Mouse (Mus musculus): ENCODE measurements around the gene Aif1. TPM values are rescaled to one million over a fixed set of nuclear protein-coding genes. Genes with fewer than 3 reads are reported as not detected.

Gene Aif1
- total RNA-seq, 2 experiments from 2014 or later, result 10.6 to 12.3 TPM

DNA sequence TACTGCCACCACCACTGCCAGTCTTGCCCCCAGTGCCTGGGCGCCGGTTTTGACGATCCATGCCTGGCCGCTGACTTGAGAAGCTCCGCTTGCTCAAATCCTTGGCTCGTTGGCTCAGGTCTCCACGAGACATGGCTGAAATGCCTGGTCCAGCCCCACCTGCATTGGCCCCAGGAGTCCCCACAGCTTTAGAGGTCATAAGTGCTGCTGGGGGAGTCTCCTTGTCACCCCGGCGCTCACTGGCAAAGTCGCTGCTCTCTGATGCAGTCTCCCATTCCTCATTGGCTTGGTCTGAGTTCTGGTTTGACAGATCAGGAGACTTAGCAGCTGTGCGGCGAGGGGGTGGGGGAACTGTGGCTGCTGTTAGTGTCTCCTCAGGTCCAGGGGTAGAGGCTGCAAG, 20.4 kb downstream of the Aif1 start:
- intact Hi-C loops (cut with DNase I), result loop anchor here (2.0 kb wide), 1 partner anchor 15 kb away; no protein-coding TSS in a partner anchor
- no peak for DNase-seq (ENCODE audit: low spot score in 2 of 2)

- intact Hi-C loops (cut with DNase I), result loop anchor here (2.0 kb wide), 1 partner anchor 14 kb away; no protein-coding TSS in a partner anchor
These were observed 21.3 kb downstream of the Aif1 start for GRCm38 (mm10) chr17:35154616-35155015.

DNA sequence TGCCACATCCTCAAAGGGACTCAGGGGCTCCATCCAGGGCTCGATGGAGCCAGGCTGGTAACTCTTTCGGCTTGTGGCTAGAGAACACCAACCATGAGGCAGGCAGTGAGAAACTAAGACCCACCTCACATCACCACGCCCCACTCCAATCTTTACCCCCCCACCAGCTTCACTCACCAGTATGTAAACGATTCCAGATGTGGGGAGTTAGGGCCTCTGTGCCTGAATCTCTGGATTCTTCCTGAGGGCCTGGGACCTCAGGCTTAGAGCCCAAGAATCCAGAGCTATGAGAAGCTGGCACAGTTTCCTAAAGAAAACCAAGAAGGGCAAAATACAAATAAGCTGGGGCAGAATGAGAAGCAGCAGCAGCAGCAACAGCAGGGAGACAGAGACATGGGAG, 21.9 kb downstream of the Aif1 start:
- intact Hi-C loops (cut with DNase I), result loop anchor here (2.0 kb wide), 1 partner anchor 13 kb away; no protein-coding TSS in a partner anchor
- DNase-seq (ENCODE audit: low spot score in 2 of 2), result no peak

More at GRCm38 (mm10) chr17:35154616-35155015, 21.3 kb downstream of the Aif1 start:
- DNase-seq (ENCODE audit: low spot score in 2 of 2), result no peak

DNA sequence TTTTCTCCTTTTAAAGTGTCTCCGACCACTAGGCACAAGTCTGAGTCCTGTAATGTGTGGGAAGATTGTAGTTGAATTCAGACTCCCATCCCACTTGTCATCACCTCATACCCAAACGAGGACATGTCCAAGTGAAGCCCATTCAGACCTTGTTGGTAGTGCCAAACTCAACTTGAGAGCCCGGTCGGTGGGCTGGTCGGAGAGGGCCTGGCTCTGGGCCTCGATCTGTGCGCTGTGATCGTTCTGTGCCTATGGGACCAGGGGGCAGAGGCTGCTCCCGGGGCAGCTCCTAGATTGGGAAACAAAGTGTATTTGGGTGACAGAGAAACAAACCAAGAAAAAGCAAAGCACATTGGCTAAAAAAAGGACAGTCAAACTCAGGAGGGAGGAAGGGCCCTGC, 22.8 kb downstream of the Aif1 start:
- DNase-seq (ENCODE audit: low spot score in 2 of 2), result no peak
- intact Hi-C loops (cut with DNase I), result no loop called here

- intact Hi-C loops (cut with DNase I), result no loop called here
- DNase-seq (ENCODE audit: low spot score in 2 of 2), result no peak
These were observed 23.7 kb downstream of the Aif1 start for GRCm38 (mm10) chr17:35152121-35152520.

GRCm38 (mm10) chr17:35147922-35148639, 27.8 kb downstream of the Aif1 start:
- no peak for DNase-seq (ENCODE audit: low spot score in 2 of 2)
- intact Hi-C loops (cut with DNase I), result no loop called here

- DNase-seq (ENCODE audit: low spot score in 2 of 2), result no peak
- intact Hi-C loops (cut with DNase I), result no loop called here
These were observed 28.5 kb downstream of the Aif1 start for GRCm38 (mm10) chr17:35147348-35147747.

- intact Hi-C loops (cut with DNase I), result no loop called here
These were observed 29.7 kb downstream of the Aif1 start for GRCm38 (mm10) chr17:35146139-35146538.

DNA sequence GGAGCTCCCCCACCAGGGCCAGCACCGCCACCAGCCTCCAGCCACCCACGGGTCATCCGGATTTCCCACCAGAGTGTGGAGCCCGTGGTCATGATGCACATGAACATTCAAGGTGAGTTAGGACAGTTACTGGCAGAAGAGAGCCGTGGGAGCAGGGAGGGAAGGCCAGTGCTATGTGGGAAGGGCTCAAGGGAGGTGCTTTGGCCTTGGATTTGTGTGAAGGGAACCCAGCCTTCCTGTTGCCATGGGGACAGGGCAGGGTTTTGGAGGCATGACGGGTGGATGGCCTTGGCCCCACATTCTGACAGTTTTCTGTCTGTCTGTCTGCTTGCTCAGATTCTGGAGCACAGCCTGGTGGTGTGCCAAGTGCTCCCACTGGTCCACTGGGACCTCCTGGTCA, 33.9 kb downstream of the Aif1 start:
- intact Hi-C loops (cut with DNase I), result loop anchor here (2.0 kb wide), 1 partner anchor 13 kb away; no protein-coding TSS in a partner anchor
- DNase-seq (ENCODE audit: low spot score in 2 of 2), result no peak

More at GRCm38 (mm10) chr17:35146139-35146538, 29.7 kb downstream of the Aif1 start:
- no peak for DNase-seq (ENCODE audit: low spot score in 2 of 2)

DNA sequence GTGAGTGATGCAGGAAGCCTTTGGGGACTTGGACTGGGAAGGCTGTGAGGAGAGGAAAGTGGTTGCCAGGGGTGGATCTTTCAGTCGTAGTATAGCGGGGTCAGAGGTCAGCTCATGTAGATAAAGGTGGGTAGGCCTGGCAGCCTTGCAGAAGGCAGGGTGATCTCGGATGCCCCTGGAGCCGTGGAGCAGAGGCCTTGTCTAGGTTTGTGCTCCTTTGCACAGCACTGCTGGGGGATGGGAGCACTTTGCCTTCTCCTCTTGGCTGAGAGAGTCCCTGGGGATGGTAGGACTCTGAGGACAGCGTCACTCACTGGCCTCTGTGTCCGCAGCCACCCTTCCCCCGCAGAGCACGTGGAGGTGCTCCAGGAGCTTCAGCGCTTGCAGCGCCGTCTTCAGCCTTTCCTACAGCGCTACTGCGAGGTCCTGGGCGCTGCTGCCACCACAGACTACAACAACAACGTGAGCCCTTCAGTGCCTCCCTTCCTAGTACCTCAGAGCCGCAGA, 35.3 kb downstream of the Aif1 start:
- intact Hi-C loops (cut with DNase I), result loop anchor here (2.0 kb wide), 1 partner anchor 14 kb away; no protein-coding TSS in a partner anchor
- DNase-seq (ENCODE audit: low spot score in 2 of 2), result no peak

DNA sequence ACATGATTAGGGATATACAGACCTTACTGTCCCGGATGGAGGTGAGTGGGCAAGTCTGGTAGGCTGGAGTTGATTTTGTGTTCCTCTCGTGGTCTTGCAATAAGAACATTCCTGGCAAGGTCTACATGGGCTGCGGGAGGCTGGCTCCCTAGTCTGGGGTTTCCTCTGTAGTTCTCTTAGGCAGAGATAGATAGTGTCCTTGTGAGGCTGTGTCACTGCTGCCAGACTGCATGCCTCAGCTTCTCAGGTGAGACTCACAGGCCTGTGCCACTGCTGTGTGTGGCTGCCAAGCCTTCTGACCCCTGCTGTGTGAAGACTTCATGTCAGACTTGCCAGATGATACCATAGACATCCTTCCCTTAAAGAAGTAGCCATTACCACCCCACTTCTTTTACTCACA, 36.6 kb downstream of the Aif1 start:
- intact Hi-C loops (cut with DNase I), result no loop called here

DNA sequence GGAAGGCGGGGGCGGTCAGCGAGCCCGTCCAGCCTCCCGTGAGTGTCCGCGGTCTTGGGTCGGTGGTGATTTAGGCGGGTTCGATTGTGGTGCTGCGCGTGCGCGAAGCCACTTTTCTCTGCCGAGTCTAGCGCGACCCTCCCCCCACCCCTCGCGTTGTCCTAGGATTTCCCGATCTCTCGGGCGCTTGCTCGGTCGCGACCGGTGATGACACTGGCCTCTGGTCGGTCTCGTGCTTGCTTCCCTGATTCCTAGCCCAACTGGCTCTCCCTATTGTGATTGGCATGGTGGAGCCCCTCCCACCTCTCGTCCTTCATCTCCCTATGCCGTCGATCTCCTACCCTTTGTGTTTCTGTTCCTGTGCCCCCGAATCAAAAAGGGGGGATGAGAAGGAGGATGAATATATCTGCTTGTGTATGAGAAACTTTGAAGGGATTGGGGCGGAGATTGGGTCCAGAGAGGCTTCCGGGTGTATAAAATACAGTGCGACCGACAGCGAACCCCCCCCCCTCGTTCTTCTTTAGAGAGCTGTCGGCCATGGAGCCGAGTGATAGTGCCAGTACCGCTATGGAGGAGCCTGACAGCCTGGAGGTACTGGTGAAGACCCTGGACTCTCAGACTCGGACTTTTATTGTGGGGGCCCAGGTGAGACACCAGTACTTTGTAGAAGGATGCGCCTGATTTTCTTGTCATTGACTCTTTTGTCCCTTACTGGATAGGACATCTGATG, 40.1 kb downstream of the Aif1 start:
- DNase-seq (ENCODE audit: low spot score in 2 of 2), result peak in 1 of 2 experiments; percentile 89
- intact Hi-C loops (cut with DNase I), result no loop called here

More for the DNA sequence above, 36.6 kb downstream of the Aif1 start:
- no peak for DNase-seq (ENCODE audit: low spot score in 2 of 2)

DNA sequence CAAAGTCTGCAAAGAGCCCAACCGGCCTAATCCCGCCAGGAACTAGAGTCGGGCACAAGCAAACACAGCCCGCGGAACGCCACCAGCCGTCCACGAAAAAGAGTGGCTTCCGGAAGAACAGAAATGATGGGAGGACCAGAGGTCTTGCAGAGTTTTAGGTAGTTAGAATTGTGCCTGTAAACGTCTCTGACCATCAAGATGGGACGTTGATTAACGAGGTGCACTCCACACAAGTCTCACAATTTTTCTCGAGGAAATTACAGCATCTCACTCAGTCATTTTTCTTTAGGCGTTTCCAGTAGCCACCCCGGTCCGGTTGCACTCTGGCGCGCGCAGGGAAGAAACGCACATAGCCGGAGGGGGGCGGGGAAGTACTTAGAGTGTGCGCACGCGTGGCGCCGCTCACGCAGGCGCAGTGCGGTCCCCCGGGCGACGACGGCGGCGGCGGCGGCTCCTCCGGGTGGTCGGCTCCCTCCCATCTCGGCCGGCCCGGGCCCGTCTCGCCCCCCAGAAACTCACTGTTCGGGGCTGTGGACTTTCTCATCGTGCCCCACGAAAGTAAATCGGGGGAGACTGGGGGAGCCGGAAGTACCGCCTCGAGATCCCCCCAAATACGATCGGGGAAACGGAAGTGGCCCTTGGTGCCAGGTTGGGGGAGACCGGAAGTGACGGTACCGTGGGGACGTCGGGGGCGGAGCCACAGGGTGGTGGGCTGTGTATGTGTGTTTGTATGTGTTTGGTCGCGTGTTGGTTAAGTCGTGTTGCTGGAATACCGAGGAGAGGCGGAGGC, 40.9 kb downstream of the Aif1 start, which contains the start of gene Bag6:
Gene Bag6, plus strand, starts transcription at position 378 of the 790 bp plus-strand sequence.
- intact Hi-C loops (cut with DNase I), result no loop called here
- peak; percentile 94 to 96 for DNase-seq (ENCODE audit: low spot score in 2 of 2)

DNA sequence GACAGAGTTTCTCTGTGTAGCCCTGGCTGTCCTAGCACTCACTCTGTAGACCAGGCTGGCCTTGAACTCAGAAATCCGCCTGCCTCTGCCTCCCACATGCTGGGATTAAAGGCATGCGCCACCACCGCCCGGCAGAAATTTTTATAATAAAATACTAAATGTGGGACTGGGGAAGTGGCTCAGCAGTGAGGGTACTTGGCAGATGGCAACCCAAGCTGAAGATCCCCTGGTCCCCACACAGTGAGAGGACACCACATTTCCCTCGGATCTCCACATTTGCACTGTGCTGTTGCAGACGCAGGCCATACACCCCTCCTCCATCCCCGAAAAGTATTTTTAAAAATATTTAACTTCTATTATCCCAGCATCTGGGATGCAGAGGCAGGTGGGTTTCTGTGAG, 42.4 kb downstream of the Aif1 start:
- intact Hi-C loops (cut with DNase I), result no loop called here
- DNase-seq (ENCODE audit: low spot score in 2 of 2), result no peak

GRCm38 (mm10) chr17:35132174-35132560, 43.7 kb downstream of the Aif1 start:
- no peak for DNase-seq (ENCODE audit: low spot score in 2 of 2)
- intact Hi-C loops (cut with DNase I), result no loop called here

- no peak for DNase-seq (ENCODE audit: low spot score in 2 of 2)
- intact Hi-C loops (cut with DNase I), result no loop called here
These were observed 44.2 kb downstream of the Aif1 start, which contains the start of gene Apom for GRCm38 (mm10) chr17:35131500-35132173. Gene Apom, minus strand, starts transcription at chr17:35132050.

GRCm38 (mm10) chr17:35131038-35131437, 44.8 kb downstream of the Aif1 start:
- no peak for DNase-seq (ENCODE audit: low spot score in 2 of 2)
- intact Hi-C loops (cut with DNase I), result no loop called here

- DNase-seq (ENCODE audit: low spot score in 2 of 2), result no peak
- intact Hi-C loops (cut with DNase I), result no loop called here
These were observed 46.9 kb downstream of the Aif1 start for GRCm38 (mm10) chr17:35128996-35129395.

- DNase-seq (ENCODE audit: low spot score in 2 of 2), result no peak
- intact Hi-C loops (cut with DNase I), result no loop called here
These were observed 48.9 kb downstream of the Aif1 start for GRCm38 (mm10) chr17:35127017-35127416.

Data from left cerebral cortex, postnatal 14 days (tissue).